Mouse (Mus musculus): ENCODE measurements around the gene Trex2.
"Not testable (repeated sequence)": the region's sequence is repeated elsewhere in the genome, so short reads cannot be mapped to it uniquely, and the experiment has no call there.

Trex2 gene

GRCm38 (mm10) chrX:73432850-73433249 lies 2.3 kb downstream of the Trex2 start:
- DNase-seq (ENCODE audit: inconsistent age in 2 of 2, low spot score in 1 of 2): no peak

GRCm38 (mm10) chrX:73430036-73430435 lies 5.1 kb downstream of the Trex2 start:
- peak in 1 of 2 experiments; percentile 49 for DNase-seq (ENCODE audit: inconsistent age in 2 of 2, low spot score in 1 of 2)

GRCm38 (mm10) chrX:73412767-73413166 lies 22.4 kb downstream of the Trex2 start:
- DNase-seq (ENCODE audit: inconsistent age in 2 of 2, low spot score in 1 of 2): no peak

- peak in 1 of 2 experiments; percentile 27 for DNase-seq (ENCODE audit: inconsistent age in 2 of 2, low spot score in 1 of 2)
Measured at GRCm38 (mm10) chrX:73410880-73411517, 24.1 kb downstream of the Trex2 start, which contains the start of gene Zfp92. Zfp92 (plus strand) TSS chrX:73411096.

GRCm38 (mm10) chrX:73401616-73402015 lies 33.5 kb downstream of the Trex2 start:
- DNase-seq (ENCODE audit: inconsistent age in 2 of 2, low spot score in 1 of 2): no peak

GRCm38 (mm10) chrX:73400951-73401350 lies 34.2 kb downstream of the Trex2 start:
- no peak for DNase-seq (ENCODE audit: inconsistent age in 2 of 2, low spot score in 1 of 2)

GRCm38 (mm10) chrX:73398636-73399035 lies 36.5 kb downstream of the Trex2 start, which contains the start of gene Gm18336:
Gm18336 (minus strand) TSS chrX:73398736.
- DNase-seq (ENCODE audit: inconsistent age in 2 of 2, low spot score in 1 of 2): not testable (repeated sequence)

GRCm38 (mm10) chrX:73396446-73396845 lies 38.7 kb downstream of the Trex2 start:
- peak; percentile 55 to 74 for DNase-seq (ENCODE audit: inconsistent age in 2 of 2, low spot score in 1 of 2)

- DNase-seq (ENCODE audit: inconsistent age in 2 of 2, low spot score in 1 of 2): no peak
Measured at GRCm38 (mm10) chrX:73391481-73391880, 43.7 kb downstream of the Trex2 start.

GRCm38 (mm10) chrX:73384924-73385323 lies 50.2 kb downstream of the Trex2 start:
- DNase-seq (ENCODE audit: inconsistent age in 2 of 2, low spot score in 1 of 2): no peak

GRCm38 (mm10) chrX:73384419-73384818 lies 50.7 kb downstream of the Trex2 start:
- peak; percentile 23 to 77 for DNase-seq (ENCODE audit: inconsistent age in 2 of 2, low spot score in 1 of 2)
